Mouse (Mus musculus): ENCODE results near the gene Dnah3.

The Dnah3 gene

DNA sequence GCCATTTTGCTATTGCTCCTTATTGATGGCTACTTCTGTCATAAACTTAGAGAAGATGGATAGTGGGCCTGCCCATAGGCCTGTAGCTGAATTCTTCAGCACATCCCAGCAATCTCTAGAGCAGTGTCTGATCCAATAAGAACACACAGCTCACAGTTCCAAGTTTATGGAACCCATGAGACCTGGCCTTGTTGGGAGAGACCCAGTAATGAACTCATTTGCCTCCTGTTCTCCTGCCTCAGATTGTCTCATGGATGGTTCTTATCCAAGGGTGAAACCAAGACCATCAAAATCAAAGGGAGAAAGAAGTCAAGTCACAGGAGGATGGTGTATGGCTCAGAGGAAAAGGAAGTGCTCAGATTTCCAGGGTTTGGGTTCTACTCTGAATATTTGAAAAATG is 44.6 kb downstream of the Dnah3 start:
- DNase-seq = no peak

DNA sequence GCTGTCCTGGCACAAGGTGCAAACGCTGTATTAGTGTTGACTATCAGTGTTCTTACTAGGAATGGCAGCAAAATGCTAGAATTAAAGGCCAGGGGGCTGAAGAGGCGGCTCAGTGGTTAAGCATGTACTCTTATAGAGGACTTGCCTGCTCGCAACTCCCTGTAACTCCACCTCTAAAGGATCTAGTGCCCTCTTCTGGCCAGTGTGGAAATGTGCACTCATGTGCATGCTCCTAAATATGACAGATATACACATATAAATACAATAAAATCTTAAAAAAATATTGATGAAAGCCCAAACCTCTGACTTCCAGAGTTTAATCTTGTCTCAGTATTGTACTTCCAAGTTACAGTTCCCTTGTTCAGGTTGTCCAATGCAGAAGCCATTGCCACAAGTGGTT is 51.1 kb downstream of the Dnah3 start:
- DNase-seq = no peak

GRCm38 (mm10) chr7:120036422-120036821 is 58.7 kb downstream of the Dnah3 start:
- DNase-seq = no peak

DNA sequence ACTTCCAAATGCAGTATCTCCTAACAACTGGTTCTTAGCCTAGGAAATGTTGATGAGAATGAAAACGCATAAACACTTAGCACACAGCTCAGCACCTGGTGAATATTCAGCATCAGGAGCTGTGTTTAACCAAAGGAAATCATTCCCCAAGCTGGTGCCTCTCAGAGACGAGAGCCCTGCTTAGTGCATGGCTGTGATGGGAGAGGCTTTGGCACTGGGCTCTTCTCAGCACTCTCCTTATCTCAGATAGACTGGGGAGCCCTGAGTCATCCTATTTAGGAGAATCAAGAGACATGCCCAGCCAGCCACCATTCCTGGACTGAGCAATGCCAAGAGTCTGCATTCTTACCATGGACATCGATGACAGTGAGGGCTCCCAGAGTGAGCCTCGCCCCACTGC is 60.1 kb downstream of the Dnah3 start:
- DNase-seq = no peak

GRCm38 (mm10) chr7:120034566-120034965 is 60.5 kb downstream of the Dnah3 start:
- no peak for DNase-seq

DNA sequence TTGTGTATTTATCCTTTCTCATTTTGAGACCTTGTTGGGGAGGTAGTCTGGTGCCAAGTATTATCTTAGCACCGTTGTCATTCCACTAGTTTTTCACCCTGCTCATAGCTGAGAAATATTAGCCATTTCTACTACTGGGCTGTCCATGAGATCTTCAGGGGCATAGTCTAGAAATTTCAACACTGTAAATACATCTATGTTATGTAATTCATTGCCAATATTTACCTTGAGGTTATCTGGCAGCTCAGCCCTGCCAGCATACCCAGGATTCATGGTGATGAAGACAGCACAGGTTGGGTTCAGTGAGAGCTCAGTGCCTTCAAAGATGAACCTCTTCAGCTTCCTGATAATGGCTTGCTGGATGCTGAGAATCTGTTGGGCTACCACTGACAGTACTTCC is 66.4 kb downstream of the Dnah3 start:
- DNase-seq = no peak

GRCm38 (mm10) chr7:119997066-119997465 is 98.0 kb downstream of the Dnah3 start:
- DNase-seq = no peak

DNA sequence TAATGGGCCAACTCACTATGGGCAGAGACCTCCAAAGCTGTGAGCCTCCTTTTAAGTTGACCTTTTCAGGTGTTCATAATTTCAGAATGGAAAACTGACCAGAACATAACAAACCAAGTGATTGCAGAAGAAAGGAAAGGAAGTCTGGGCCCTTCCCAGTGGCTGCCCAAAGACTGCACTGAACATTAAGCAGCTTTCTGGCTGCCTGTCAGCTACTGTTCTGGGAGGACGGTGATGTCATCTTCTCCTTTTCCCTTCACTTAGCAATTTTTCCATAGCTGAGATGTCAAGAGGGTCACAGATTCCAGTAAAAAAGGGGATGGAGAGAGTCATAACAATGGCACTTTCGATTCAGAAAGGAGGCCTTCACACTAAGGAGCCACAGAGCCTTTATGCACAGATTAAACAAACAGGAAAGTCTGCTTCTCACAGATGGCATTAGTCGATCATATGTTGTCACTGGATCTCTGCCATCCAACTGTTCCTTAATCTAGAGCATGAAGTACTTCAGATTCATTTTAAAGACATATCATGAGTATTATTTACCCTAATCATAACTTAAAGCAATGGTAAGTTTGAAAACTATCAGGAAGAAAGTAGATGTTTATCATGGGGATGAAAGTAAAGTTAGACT is 109.7 kb downstream of the Dnah3 start:
- no peak for DNase-seq

DNA sequence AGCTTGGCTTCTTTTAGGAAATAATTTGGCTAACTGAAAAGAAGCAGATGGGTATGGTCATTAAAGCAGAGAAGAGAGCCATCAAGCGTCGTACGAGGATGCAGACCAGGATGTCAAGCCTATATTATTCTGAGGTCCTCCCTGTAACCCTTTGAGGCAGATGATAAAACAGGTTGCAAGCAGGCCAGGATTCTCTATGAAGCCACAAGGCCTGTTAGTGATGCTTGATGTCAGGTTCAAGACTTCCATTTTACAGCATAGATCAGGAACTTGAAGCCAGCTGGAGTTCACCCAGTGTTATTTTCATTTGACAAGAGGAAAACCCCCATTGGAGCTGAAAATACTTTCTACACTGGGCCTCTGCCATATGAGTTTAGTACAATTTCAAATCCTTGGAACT is 114.9 kb downstream of the Dnah3 start:
- no peak for DNase-seq

GRCm38 (mm10) chr7:119978576-119978975 is 116.5 kb downstream of the Dnah3 start:
- DNase-seq = no peak

GRCm38 (mm10) chr7:119977574-119977973 is 117.5 kb downstream of the Dnah3 start:
- no peak for DNase-seq

DNA sequence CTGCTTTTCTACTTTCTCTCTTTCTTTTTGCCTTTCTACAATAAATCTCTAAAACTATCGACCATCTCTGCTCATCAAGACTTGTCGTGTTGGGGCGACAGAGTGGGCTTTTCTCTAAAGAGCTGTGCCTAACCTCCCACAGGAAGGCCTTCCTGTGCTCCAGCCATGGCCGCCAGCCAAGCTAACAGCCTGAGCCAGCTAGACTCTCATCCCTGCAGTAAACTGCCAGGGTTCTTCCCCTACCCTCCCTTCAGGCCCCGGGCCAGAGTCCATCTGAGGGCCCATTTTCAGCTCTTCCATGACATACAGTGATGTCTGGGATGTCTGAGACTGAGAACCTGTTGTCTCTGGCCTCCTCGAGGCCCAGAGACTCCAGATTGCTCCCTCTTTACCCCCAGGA is 118.8 kb downstream of the Dnah3 start:
- DNase-seq = no peak

DNA sequence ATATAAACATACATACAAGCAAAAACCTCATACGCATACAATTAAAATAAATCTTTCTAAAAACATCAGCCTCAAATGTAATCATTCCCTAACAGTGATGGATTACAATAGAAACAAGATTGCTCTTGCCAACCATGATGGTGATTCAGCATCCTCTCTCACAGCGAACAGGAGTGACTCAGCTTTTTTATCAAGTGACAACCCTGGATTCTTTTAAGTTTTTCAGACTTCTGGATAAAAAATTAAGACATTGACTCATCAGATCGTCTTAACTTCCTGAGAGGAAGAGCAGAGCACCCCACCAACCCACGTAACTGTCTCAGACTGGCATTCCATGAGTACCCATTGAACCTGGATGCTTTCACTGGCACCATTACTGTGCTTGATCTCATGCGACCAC is 120.9 kb downstream of the Dnah3 start:
- DNase-seq = no peak

- no peak for DNase-seq
Observed at GRCm38 (mm10) chr7:119969320-119969719, 125.8 kb downstream of the Dnah3 start.

DNA sequence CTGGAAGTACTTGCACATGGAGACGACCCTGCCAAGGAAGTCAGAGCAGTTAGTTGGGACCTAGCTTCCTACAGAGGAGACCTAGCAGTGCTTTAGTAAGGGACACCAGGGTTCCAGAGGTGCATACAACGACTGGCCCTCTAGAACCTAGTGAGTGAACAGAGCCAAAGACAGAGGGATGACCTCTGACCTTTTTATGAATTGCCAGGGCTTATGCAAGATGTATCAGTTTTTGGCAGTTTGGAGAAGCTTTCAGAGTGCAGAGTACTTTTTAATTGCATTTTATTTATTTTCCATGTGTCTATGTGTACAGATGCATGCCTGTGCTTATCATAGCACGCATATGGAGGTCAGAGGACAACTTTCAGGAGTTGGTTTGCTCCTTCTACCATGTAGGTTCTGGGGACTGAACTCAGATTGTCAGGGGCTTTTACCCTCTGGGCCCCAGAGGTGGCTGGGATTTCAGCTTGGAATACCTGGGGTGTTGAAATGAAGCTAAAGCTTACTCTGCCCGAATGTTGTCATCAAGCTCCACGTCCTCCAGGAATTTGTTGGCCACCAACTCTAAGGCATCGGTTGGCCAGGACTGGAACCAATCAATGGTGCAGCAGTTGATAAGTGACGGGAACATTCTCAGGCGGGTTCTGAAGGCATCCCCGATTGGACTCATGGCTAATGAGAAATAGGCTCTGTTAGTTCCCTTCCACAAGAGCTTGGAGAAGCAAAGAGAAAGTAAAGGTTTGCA is 129.3 kb downstream of the Dnah3 start:
- no peak for DNase-seq

DNA sequence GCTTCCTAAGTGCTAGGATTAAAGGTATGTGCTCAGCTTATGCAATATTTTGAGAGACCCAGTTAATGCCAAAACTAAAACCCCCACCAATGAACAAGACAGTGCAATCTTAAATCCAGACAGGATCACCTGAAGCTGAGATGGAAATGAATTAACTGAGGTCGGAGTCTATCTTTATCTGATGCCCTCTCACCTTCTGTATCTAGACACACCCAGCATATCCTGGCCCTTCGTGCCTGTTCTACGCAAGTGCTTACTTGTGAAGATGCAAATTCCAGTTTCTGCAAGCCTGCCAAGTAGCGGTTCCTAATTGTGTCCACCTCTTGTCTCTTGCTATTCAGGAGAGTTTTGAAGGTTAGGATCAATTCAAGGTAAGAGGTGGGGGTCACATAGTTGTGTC is 129.9 kb downstream of the Dnah3 start:
- no peak for DNase-seq

GRCm38 (mm10) chr7:119961107-119961506 is 134.0 kb downstream of the Dnah3 start:
- DNase-seq = no peak

DNA sequence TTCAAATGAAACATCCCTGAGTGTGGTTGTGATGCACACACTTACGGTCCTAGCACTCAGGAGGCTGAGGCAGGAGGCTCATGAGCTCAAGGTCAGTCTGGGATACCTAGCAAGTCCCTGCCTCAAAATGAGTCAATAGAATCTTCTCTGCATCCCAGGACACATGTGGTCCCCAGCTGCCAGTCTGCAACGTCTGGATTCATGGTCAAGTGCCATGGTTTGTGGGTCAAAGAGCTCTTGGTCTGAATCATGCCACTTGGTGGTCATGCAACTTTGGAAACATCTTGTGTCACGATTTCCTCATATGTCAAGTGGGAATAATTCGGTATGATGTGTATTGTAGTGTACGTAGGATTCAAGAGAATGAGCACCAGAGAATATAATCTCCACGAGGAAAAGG is 134.5 kb downstream of the Dnah3 start:
- DNase-seq = no peak

GRCm38 (mm10) chr7:119960006-119960405 is 135.1 kb downstream of the Dnah3 start:
- no peak for DNase-seq

DNA sequence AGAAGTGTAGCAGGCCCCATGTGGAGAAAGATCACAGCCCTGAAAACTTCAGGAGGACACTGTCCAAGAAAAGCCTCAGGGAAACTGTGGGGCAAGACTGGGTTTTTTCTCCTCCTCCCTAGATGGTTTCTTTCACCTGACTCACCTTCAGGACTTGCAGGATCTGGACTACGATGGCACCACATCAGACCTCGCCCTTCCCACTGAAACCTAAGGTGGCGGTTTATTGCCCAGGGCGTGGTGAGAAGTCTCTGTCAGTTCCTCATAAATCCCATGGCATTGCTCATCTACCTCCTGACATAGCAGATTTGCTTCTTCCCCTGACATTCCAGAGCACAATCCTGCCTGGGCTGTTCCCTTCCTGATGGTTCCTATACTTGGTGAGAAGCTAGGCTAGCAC is 135.6 kb downstream of the Dnah3 start:
- no peak for DNase-seq

DNA sequence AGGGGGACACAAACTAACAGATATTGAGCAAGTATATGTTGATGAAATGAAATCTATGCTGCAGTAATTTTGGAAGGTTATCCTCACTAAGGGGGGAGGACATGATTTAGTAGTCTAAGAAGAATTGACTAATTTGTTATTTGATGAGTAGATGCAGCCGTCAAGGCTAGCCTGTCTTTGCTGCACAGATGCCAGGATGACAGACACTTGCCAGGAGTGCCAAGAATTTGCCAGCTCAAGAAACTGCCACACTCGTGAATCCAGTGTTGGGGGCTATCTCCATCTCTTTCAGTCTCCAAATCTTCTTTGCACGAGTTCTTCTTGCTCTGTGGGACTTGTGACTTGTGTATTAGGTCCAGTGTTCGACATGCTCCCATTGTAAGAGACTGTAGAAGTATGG is 136.0 kb downstream of the Dnah3 start:
- no peak for DNase-seq

GRCm38 (mm10) chr7:119957421-119957820 is 137.7 kb downstream of the Dnah3 start:
- no peak for DNase-seq

- DNase-seq = no peak
Observed at GRCm38 (mm10) chr7:119954047-119954446, 141.0 kb downstream of the Dnah3 start.

DNA sequence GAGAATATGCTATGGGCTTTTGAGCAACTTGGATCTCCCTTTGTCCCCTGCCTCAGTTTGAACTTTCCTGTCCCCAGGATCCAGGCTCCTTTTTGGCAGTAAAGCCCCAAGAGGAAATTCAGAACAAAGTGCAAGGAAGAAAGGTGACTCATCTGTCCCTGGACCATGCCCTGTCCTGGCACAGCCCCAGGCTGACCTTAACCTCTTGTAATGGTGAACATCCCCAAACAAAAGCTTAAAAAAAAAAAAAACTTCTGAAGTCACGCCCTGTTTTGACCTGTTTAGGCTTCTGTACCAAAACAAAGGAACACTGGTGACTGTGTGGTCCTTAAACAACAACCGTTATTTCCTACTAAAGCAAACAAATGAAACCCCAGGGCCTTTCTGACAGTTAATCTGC is 153.5 kb downstream of the Dnah3 start:
- DNase-seq = no peak

DNA sequence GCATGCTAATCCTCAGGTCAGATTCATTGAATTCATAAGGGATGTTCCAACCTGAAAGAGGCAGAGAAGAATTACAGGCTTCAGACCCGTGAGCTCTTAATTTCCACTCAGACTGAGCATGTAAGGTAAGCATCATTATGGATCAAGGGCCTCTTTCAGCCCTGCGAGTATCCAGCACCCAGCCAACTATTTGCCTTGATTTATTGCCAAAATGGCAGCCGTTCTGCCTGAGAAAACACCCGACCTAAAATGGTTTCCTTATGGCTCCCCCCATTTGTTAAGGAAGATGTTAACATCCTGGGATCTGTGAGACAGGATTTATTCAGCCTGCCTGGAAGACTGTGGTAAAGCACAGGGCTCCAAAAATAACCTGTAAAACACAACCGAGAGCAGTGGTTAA is 158.0 kb downstream of the Dnah3 start:
- DNase-seq = no peak
